Mouse (Mus musculus): Measurements from ENCODE around the gene Zfp692. TPM values are rescaled to one million over a fixed set of nuclear protein-coding genes. Genes with fewer than 3 reads are reported as not detected.

The Zfp692 gene
- polyA plus RNA-seq, 1 experiment, result 15.8 TPM

DNA sequence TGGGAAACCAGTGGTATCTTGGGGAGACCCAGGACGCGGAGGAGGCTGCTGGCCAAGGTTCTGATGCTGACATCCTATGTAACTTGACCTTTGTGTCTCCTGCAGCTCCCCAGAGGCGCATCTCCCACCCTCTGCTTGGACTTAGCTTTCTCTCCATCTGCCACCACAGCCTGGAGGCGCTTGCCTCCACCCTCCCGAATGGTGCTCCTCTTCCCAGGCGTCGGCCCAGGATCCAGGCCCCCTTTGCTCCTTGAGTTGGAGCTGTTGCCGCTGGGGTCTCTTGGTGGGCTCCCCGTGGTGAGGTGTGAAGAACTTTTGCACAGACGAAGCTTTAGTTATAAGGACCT lies 24.3 kb downstream of the Zfp692 start:
- Histone ChIP-seq H3K27me3 (ENCODE audit: control insufficient read depth, insufficient read depth, low read length) (no peaks in the 10 kb centered on the region), H3K4me1 (ENCODE audit: control insufficient read depth, insufficient read depth, insufficient read length, low read length) (peaks cover 16% of the 10 kb centered on the region), H3K27ac (ENCODE audit: insufficient read depth, low read depth, low read length) (peak overlapping the region; percentile 29; the same call in 1 of the 2 replicates), H3K36me3 (ENCODE audit: control insufficient read depth, insufficient read depth, low read length) (peaks cover 10% of the 10 kb centered on the region), H3K4me3 (ENCODE audit: low read depth, low read length) (peak overlapping the region; percentile 88)
- TF ChIP-seq CTCF (IDR thresholded peaks at IDR 0.05; ENCODE audit: extremely low read depth, insufficient read length, insufficient replicate concordance, low read depth, low read length) (no peak), POLR2A (IDR thresholded peaks at IDR 0.05; ENCODE audit: low read depth, low read length) (no peak)
- 7% methylated on average over 10 of the region's 10 CpGs for WGBS

- Histone ChIP-seq H3K4me3 (ENCODE audit: low read depth, low read length) (peak overlapping the region; percentile 88), H3K27me3 (ENCODE audit: control insufficient read depth, insufficient read depth, low read length) (no peaks in the 10 kb centered on the region), H3K36me3 (ENCODE audit: control insufficient read depth, insufficient read depth, low read length) (peaks cover 13% of the 10 kb centered on the region), H3K4me1 (ENCODE audit: control insufficient read depth, insufficient read depth, insufficient read length, low read length) (peaks cover 16% of the 10 kb centered on the region), H3K27ac (ENCODE audit: insufficient read depth, low read depth, low read length) (no peak overlapping the region)
- WGBS, result 57% methylated on average over 6 of the region's 6 CpGs
- TF ChIP-seq CTCF (IDR thresholded peaks at IDR 0.05; ENCODE audit: extremely low read depth, insufficient read length, insufficient replicate concordance, low read depth, low read length), result no peak
- no peak for TF ChIP-seq POLR2A (IDR thresholded peaks at IDR 0.05; ENCODE audit: low read depth, low read length)
Measured at GRCm38 (mm10) chr11:58331546-58331945, 24.7 kb downstream of the Zfp692 start.

GRCm38 (mm10) chr11:58334746-58335145 lies 27.9 kb downstream of the Zfp692 start:
- Histone ChIP-seq H3K4me3 (ENCODE audit: low read depth, low read length) (no peak overlapping the region), H3K36me3 (ENCODE audit: control insufficient read depth, insufficient read depth, low read length) (peaks cover 30% of the 10 kb centered on the region), H3K27ac (ENCODE audit: insufficient read depth, low read depth, low read length) (no peak overlapping the region), H3K27me3 (ENCODE audit: control insufficient read depth, insufficient read depth, low read length) (no peaks in the 10 kb centered on the region), H3K4me1 (ENCODE audit: control insufficient read depth, insufficient read depth, insufficient read length, low read length) (peaks cover 9% of the 10 kb centered on the region)
- WGBS, result 77% methylated on average over 3 of the region's 3 CpGs
- TF ChIP-seq CTCF (IDR thresholded peaks at IDR 0.05; ENCODE audit: extremely low read depth, insufficient read length, insufficient replicate concordance, low read depth, low read length), result no peak
- TF ChIP-seq POLR2A (IDR thresholded peaks at IDR 0.05; ENCODE audit: low read depth, low read length), result no peak

DNA sequence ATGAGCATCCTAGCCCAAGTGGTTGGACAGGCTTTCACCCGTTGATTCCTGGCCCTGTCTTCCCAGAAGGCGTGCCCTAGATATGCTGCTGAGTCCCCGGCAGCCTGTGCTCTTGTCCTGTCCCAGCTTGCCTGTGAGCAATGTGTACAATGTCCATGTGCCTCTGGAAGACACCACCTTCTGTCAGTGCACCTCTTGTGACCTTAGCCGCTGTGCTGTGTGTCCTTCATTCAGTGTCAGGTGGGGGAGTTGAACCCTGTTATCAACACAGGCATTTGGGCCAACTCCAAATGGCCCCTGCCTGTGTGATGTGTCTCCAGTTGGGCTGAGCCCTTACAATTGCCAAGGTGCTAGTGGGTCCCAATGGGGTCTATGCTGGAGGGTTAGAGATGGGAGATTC lies 39.9 kb downstream of the Zfp692 start:
- TF ChIP-seq POLR2A (IDR thresholded peaks at IDR 0.05; ENCODE audit: low read depth, low read length) (no peak), CTCF (IDR thresholded peaks at IDR 0.05; ENCODE audit: extremely low read depth, insufficient read length, insufficient replicate concordance, low read depth, low read length) (no peak)
- H3K4me3 ChIP-seq (ENCODE audit: low read depth, low read length), result no peak overlapping the region
- 68% methylated on average over 4 of the region's 4 CpGs for WGBS
- no peaks in the 10 kb centered on the region for H3K27me3 ChIP-seq (ENCODE audit: control insufficient read depth, insufficient read depth, low read length)
- peaks cover 2% of the 10 kb centered on the region; the same call in 1 of the 2 replicates for H3K4me1 ChIP-seq (ENCODE audit: control insufficient read depth, insufficient read depth, insufficient read length, low read length)
- no peak overlapping the region for H3K27ac ChIP-seq (ENCODE audit: insufficient read depth, low read depth, low read length)
- peaks cover 33% of the 10 kb centered on the region for H3K36me3 ChIP-seq (ENCODE audit: control insufficient read depth, insufficient read depth, low read length)

DNA sequence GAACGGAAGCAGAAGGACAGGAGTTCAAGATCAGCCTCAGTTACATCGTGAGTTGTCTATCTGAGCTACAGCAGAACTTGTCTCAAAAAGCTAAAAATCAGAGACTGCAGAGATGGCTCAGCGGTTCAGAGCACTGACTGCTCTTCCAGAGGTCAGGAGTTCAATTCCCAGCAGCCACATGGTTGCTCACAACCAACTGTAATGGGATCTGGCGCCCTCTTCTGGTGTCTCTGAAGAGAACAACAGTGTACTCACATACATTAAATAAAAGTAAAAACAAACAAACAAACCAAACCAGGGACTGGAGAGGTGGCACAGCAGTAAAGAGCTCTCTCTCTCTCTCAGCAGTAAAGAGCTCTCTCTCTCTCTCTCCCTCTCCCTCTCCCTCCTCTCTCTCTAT lies 43.8 kb downstream of the Zfp692 start:
- Histone ChIP-seq H3K4me3 (ENCODE audit: low read depth, low read length) (no peak overlapping the region), H3K27ac (ENCODE audit: insufficient read depth, low read depth, low read length) (no peak overlapping the region), H3K27me3 (ENCODE audit: control insufficient read depth, insufficient read depth, low read length) (no peaks in the 10 kb centered on the region), H3K4me1 (ENCODE audit: control insufficient read depth, insufficient read depth, insufficient read length, low read length) (peaks cover 15% of the 10 kb centered on the region; the same call in 1 of the 2 replicates), H3K36me3 (ENCODE audit: control insufficient read depth, insufficient read depth, low read length) (peaks cover 18% of the 10 kb centered on the region)
- TF ChIP-seq CTCF (IDR thresholded peaks at IDR 0.05; ENCODE audit: extremely low read depth, insufficient read length, insufficient replicate concordance, low read depth, low read length) (peak; percentile 24; the same call in 1 of the 2 replicates), POLR2A (IDR thresholded peaks at IDR 0.05; ENCODE audit: low read depth, low read length) (no peak)
- WGBS, result 89% methylated on average over 4 of the region's 4 CpGs

GRCm38 (mm10) chr11:58351179-58351578 lies 44.3 kb downstream of the Zfp692 start:
- WGBS, result 46% methylated on average over 5 of the region's 5 CpGs
- Histone ChIP-seq H3K27me3 (ENCODE audit: control insufficient read depth, insufficient read depth, low read length) (no peaks in the 10 kb centered on the region), H3K36me3 (ENCODE audit: control insufficient read depth, insufficient read depth, low read length) (peaks cover 12% of the 10 kb centered on the region), H3K27ac (ENCODE audit: insufficient read depth, low read depth, low read length) (no peak overlapping the region), H3K4me3 (ENCODE audit: low read depth, low read length) (no peak overlapping the region), H3K4me1 (ENCODE audit: control insufficient read depth, insufficient read depth, insufficient read length, low read length) (peaks cover 17% of the 10 kb centered on the region; the same call in 1 of the 2 replicates)
- TF ChIP-seq CTCF (IDR thresholded peaks at IDR 0.05; ENCODE audit: extremely low read depth, insufficient read length, insufficient replicate concordance, low read depth, low read length), result no peak
- TF ChIP-seq POLR2A (IDR thresholded peaks at IDR 0.05; ENCODE audit: low read depth, low read length), result no peak

DNA sequence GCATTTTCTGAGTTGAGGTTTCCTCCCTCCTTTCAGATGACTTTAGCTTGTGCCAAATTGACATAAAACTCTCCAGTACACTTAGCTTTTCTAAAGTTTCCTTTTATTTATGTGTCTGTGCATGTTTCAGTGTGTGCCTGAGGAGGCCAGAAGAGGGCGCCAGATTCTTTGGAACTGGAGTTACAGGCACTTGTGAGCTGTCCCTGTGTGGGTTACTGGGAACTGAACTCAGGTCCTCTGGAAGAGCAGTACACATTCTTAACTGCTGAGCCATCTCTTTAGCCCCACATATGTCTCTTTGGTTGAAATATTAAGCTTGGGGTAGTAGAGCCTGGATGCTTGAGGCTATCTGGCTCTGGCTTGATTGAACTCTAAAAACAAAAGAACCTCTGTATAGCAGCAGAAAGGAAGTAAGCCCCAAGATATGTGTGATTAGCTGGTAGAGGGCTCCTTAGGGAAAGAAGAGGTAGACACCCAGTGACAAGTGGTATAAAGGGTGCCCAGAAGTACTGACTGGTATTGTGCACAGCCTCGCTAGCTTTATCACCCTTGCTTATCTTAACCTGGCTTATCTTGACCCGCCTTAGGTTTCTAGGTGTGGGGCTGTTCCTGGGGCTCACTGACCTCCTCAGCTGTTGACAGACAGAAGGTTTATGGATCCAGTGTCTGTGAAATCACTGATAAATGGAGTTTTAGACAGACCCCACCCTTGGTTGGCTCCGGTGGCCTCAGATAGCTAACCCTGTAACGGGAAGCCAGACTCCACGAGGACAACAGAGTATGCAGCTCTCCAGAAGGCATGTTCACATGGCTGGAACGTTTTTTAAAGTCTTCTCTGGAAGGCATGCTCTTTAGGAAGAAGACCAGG lies 46.0 kb downstream of the Zfp692 start:
- H3K4me3 ChIP-seq (ENCODE audit: low read depth, low read length), result no peak overlapping the region
- H3K27ac ChIP-seq (ENCODE audit: insufficient read depth, low read depth, low read length), result peak overlapping the region; percentile 40
- no peaks in the 10 kb centered on the region for H3K27me3 ChIP-seq (ENCODE audit: control insufficient read depth, insufficient read depth, low read length)
- 16% methylated on average over 7 of the region's 7 CpGs for WGBS
- H3K36me3 ChIP-seq (ENCODE audit: control insufficient read depth, insufficient read depth, low read length), result no peaks in the 10 kb centered on the region
- peaks cover 31% of the 10 kb centered on the region for H3K4me1 ChIP-seq (ENCODE audit: control insufficient read depth, insufficient read depth, insufficient read length, low read length)
- TF ChIP-seq CTCF (IDR thresholded peaks at IDR 0.05; ENCODE audit: extremely low read depth, insufficient read length, insufficient replicate concordance, low read depth, low read length), result peak; percentile 62; the same call in 1 of the 2 replicates
- TF ChIP-seq POLR2A (IDR thresholded peaks at IDR 0.05; ENCODE audit: low read depth, low read length), result no peak
